9 mouse cellular contexts compared by ENCODE assay signal in the genomic region with DNA sequence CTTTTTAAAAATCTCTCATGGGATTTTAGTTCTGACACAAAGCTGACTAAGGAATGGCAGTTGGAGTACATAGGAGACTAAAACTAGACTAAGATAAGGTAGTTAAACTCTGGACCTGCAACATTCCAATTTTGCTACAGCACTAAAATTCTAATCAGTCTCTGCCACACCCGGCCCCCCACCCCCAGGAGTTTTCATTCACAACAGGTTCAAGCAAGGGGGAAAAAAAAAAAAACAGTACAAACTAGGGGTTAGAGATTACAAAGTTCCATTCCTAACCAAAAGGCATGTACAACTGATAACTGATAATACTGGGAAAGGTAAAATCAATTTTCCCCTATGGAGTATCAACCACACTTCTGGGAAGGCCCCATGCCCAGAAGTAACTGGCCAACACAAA.
DNase-seq lines count a peak whose midpoint lies in the region; ATAC-seq and TF ChIP-seq lines count a peak whose summit lies in the region.
"Had no signal": no experiment of that assay in that cellular context is flagged by ENCODE, and none has a peak within 500 bp of the region (broad histone marks: within the 10 kb centered on the region; RNA-seq: fewer than 3 reads in every experiment).

No protein-coding gene starts in this region.

- no peak for ATAC-seq in intestine, embryonic 15.5 days
- no peak for ATAC-seq in midbrain, postnatal 0 days (ENCODE audit: low FRiP score)
- ATAC-seq: Patski had no signal

- 0 out of 2 replicates have a peak overlapping the region, but pooled peaks have one; percentile 73 for H3K27ac ChIP-seq in kidney, adult 2 months (ENCODE audit: insufficient read depth, low read depth, low read length)
- no peak overlapping the region for H3K27ac ChIP-seq in cortical plate, adult 2 months (ENCODE audit: insufficient read depth, low read length)
- peak overlapping the region; percentile 98; the same call in 1 of the 2 replicates for H3K27ac ChIP-seq in intestine, embryonic 15.5 days
- peak overlapping the region; percentile 97 for H3K27ac ChIP-seq in midbrain, postnatal 0 days (ENCODE audit: low read depth, low read length)

- TF ChIP-seq CTCF in kidney, adult 2 months (conservative IDR thresholded peaks at IDR 0.05; ENCODE audit: insufficient read depth, insufficient read length, low read depth, low read length), result no peak
- TF ChIP-seq CTCF in cortical plate, adult 2 months (IDR thresholded peaks at IDR 0.05; ENCODE audit: extremely low read depth, insufficient read depth, low read length), result no peak
- TF ChIP-seq CTCF in midbrain, postnatal 0 days (IDR thresholded peaks at IDR 0.05), result no peak

- no peaks in the 10 kb centered on the region for H3K27me3 ChIP-seq in kidney, adult 2 months (replicated peaks; ENCODE audit: control insufficient read depth, insufficient read depth, low read length)
- H3K27me3 ChIP-seq in intestine, embryonic 15.5 days (replicated peaks), result no peaks in the 10 kb centered on the region
- no peaks in the 10 kb centered on the region for H3K27me3 ChIP-seq in midbrain, postnatal 0 days (ENCODE audit: insufficient read depth, low read length)
- H3K27me3 ChIP-seq: Patski had no signal

- TF ChIP-seq POLR2A in kidney, adult 2 months (IDR thresholded peaks at IDR 0.05; ENCODE audit: low read depth, low read length), result no peak
- no peak for TF ChIP-seq POLR2A in cortical plate, adult 2 months (IDR thresholded peaks at IDR 0.05; ENCODE audit: extremely low read depth, insufficient read depth, low read length)

- H3K4me3 ChIP-seq in kidney, adult 2 months (ENCODE audit: insufficient read depth, low read depth, low read length), result no peak overlapping the region
- peak overlapping the region; percentile 58; the same call in 1 of the 2 replicates for H3K4me3 ChIP-seq in cortical plate, adult 2 months (ENCODE audit: insufficient read depth, low read length)
- H3K4me3 ChIP-seq in intestine, embryonic 15.5 days (replicated peaks), result peak overlapping the region; percentile 47; the same call in 1 of the 2 replicates
- peak overlapping the region; percentile 51 for H3K4me3 ChIP-seq in midbrain, postnatal 0 days (ENCODE audit: low read depth, low read length)

- H3K4me1 ChIP-seq in kidney, adult 2 months (ENCODE audit: control insufficient read depth, insufficient read depth, low read length), result peaks cover 3% of the 10 kb centered on the region; the same call in 1 of the 2 replicates
- no peaks in the 10 kb centered on the region; the same call in 1 of the 2 replicates for H3K4me1 ChIP-seq in cortical plate, adult 2 months (ENCODE audit: control insufficient read depth, insufficient read depth, low read length)
- no peaks in the 10 kb centered on the region for H3K4me1 ChIP-seq in intestine, embryonic 15.5 days (replicated peaks)
- H3K4me1 ChIP-seq in midbrain, postnatal 0 days (ENCODE audit: insufficient read depth, low read length), result 0 out of 2 replicates have a peak, but pooled peaks cover 7% of the 10 kb centered on the region

- H3K36me3 ChIP-seq in kidney, adult 2 months (ENCODE audit: control insufficient read depth, insufficient read depth, low read length), result no peaks in the 10 kb centered on the region
- no peaks in the 10 kb centered on the region for H3K36me3 ChIP-seq in intestine, embryonic 15.5 days
- no peaks in the 10 kb centered on the region for H3K36me3 ChIP-seq in midbrain, postnatal 0 days (ENCODE audit: insufficient read depth, low read length)

- H3K4me2 ChIP-seq in intestine, embryonic 15.5 days (replicated peaks), result peak overlapping the region; percentile 70
- H3K4me2 ChIP-seq in midbrain, postnatal 0 days (ENCODE audit: low read depth, low read length, poor library complexity, severe bottlenecking), result peak overlapping the region; percentile 60

- DNase-seq in kidney, adult 2 months, result no peak
- no peak for DNase-seq in kidney, postnatal 10 days
- no peak for DNase-seq in midbrain, postnatal 0 days (ENCODE audit: low spot score)
- no peak for DNase-seq in ovary, postnatal 36 days (ENCODE audit: low spot score)
- no peak for DNase-seq in Muller cell, postnatal 12 days (ENCODE audit: inconsistent ontology term)
- no peak for DNase-seq in layer of hippocampus, adult 8-10 months (ENCODE audit: low spot score in 2 of 2)

- WGBS in kidney, adult 2 months, result 57% methylated on average over 1 of the region's 1 CpGs
- 71% methylated on average over 1 of the region's 1 CpGs for WGBS in intestine, embryonic 15.5 days
- 82% methylated on average over 1 of the region's 1 CpGs for WGBS in midbrain, postnatal 0 days

- no peak overlapping the region for H3K9ac ChIP-seq in intestine, embryonic 15.5 days
- peak overlapping the region; percentile 81; the same call in 1 of the 2 replicates for H3K9ac ChIP-seq in midbrain, postnatal 0 days (replicated peaks; ENCODE audit: low read length, poor library complexity, severe bottlenecking)

- no peaks in the 10 kb centered on the region for H3K9me3 ChIP-seq in intestine, embryonic 15.5 days
- H3K9me3 ChIP-seq in midbrain, postnatal 0 days (ENCODE audit: low read length), result no peaks in the 10 kb centered on the region
